Mouse (Mus musculus) right cerebral cortex, postnatal 10 days (tissue): ENCODE data around the gene Cspg4.

Source experiments
- DNase-seq, 2 experiments: peaks; one replicate each; pipeline ENCODE4 v3.0.0; 2021; ENCODE audit warnings: low spot score in 2 of 2

Gene Cspg4

DNA sequence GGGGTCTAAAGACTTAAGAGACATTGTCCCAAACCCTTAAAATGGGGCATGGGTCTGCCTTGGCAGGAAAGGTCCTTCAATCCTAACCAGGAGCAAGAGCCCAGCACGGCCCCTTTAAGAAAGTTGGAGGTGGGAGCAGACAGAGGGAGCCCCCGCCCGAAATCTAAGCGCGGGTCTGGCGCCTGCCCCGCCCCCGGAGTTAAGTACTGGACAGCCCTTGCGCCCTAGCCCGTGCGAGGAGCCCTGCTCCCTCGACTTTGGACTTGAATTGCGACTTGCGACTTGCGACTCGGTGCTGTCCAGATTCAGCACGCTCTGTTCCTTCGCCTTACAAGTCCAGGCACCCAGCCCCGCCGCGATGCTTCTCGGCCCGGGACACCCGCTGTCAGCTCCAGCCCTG is at the start of gene Cspg4:
Cspg4 (plus strand) TSS at position 202 of the 400 bp plus-strand sequence.
- DNase-seq: peak in 1 of 2 experiments; percentile 61

GRCm38 (mm10) chr9:56824900-56825299 is 39.9 kb upstream of the Cspg4 start:
- DNase-seq: peak in 1 of 2 experiments; percentile 51

- DNase-seq: no peak
Measured at GRCm38 (mm10) chr9:56825476-56826213, 39.2 kb upstream of the Cspg4 start.

GRCm38 (mm10) chr9:56828146-56828545 is 36.7 kb upstream of the Cspg4 start:
- no peak for DNase-seq

DNA sequence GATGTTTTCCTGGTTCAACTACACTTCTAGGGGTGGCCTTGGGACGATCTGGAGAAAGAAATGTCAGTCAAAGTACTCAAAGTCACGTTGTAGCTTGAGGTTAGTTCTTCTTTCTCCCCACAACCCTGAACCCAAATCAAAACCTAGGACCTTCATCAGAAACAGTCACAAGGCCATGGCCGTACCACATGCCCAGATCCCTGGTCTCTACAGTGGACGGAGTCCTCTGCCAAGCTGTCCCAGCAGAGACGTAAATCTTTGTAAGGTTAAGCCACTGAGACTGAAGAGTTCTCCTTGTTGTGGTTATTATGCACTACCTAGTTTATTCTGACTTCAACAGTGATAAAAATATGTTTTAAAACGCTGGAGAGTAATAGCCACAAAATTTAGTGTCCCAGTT is 36.0 kb upstream of the Cspg4 start:
- no peak for DNase-seq

GRCm38 (mm10) chr9:56830162-56830561 is 34.7 kb upstream of the Cspg4 start:
- peak; percentile 70 to 73 for DNase-seq

DNA sequence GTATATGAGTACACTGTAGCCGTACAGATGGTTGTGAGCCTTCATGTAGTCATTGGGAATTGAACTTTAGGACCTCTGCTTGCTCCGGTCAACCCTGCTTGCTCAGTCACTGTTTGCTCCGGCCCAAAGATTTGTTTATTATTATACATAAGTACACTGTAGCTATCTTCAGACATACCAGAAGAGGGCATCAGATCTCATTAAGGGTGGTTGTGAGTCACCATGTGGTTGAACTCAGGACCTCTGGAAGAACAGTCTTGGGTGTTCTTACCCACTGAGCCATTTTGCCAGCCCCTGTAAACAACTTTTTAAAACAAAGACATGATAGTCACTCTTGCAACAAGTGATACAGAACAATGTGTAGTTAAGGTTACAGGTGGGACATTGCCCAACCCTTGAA is 32.9 kb upstream of the Cspg4 start:
- DNase-seq: no peak

GRCm38 (mm10) chr9:56832900-56833299 is 31.9 kb upstream of the Cspg4 start:
- peak; percentile 35 to 50 for DNase-seq

GRCm38 (mm10) chr9:56835152-56835551 is 29.7 kb upstream of the Cspg4 start:
- no peak for DNase-seq

GRCm38 (mm10) chr9:56840721-56841120 is 24.1 kb upstream of the Cspg4 start:
- DNase-seq: no peak

DNA sequence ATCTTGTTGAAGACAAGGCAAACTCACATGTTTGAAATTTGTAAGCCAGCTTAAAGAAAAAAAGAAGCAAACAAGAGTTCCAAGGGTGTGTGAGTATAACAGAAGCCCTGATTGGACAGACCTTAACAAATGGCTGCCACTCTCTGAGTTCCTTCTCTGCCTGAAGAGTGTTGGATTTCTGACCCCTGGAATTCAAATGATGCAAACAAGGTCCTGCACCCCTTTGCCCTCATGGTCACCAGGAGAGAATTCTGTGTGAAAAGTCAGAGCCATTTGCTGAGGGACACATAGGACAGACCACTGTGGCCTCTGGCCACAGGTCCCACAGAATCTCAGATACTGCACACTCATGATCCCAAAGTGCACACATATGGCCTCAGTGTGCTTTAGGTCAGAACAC is 23.0 kb upstream of the Cspg4 start:
- no peak for DNase-seq

- DNase-seq: no peak
Measured at GRCm38 (mm10) chr9:56842303-56842719, 22.5 kb upstream of the Cspg4 start.

GRCm38 (mm10) chr9:56843679-56844188 is 21.1 kb upstream of the Cspg4 start:
- peak; percentile 78 to 83 for DNase-seq

- DNase-seq: no peak
Measured at GRCm38 (mm10) chr9:56844644-56845043, 20.2 kb upstream of the Cspg4 start.

- peak; percentile 85 to 88 for DNase-seq
Measured at GRCm38 (mm10) chr9:56847523-56847922, 17.3 kb upstream of the Cspg4 start.

DNA sequence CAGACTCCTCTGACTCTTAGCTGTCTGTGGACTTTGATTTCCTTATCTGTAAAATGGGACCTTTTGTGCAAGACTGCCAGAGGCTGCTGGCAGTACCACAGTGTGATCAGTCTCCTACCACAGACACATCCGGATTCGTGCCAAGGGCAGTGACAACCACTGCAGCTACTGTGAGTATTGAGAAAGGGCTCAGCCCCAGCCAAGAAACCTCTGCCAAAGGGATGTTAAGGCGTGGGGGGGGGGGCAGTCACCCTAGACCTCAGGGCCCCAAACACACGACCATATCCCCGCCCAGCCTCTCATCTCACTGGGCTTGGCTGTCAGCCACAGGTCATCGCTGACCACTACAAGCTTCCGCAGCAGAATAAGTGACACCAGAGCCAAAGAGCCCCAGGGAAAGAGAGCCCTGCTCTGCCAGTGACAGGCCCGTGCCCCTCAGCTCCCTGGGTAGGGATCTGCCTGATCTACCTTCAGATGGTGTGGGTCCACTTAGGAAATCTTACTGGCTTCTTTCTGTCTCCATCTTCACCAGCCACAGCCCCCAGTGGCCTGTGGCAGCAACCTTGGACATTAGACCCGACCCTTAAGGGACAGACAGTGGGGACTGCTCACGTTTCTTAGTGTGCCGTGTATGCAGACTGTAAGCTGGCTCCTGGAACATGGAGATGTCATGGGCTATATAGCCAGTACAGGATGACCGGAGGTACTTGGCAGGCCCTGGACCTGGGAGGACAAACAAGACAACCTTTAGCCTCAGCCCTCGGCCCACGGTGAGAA is 14.5 kb upstream of the Cspg4 start:
- peak in 1 of 2 experiments; percentile 59 for DNase-seq

- no peak for DNase-seq
Measured at GRCm38 (mm10) chr9:56850905-56851252, 14.0 kb upstream of the Cspg4 start.

DNA sequence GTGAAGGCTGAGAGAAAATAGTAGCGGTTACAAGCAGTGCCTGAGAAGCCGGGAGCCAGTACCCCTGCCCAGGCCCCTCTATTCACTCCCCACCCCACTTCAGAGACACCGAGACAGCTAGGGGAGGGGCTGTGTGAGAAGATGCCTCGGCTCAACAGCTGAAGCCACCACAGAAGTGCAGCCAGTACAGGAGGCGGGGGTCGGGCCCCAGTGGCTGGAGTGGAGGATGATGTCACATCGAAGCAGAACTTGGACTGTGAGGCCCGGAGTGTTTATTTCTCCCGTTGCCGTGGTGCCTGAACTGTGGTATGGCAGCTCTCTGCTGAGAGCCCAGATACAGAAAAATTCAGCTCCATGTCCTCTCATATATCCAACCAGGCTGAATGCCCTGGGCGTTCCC is 13.1 kb upstream of the Cspg4 start:
- DNase-seq: no peak

GRCm38 (mm10) chr9:56857463-56857862 is 7.4 kb upstream of the Cspg4 start:
- no peak for DNase-seq

GRCm38 (mm10) chr9:56860035-56860434 is 4.8 kb upstream of the Cspg4 start:
- DNase-seq: no peak

- DNase-seq: no peak
Measured at GRCm38 (mm10) chr9:56860486-56861269, 4.2 kb upstream of the Cspg4 start.

GRCm38 (mm10) chr9:56862863-56863262 is 2.0 kb upstream of the Cspg4 start:
- DNase-seq: no peak
